Mouse (Mus musculus): ENCODE measurements around the gene Cluh. TPM values are rescaled to one million over a fixed set of nuclear protein-coding genes. Genes with fewer than 3 reads are reported as not detected.

Cluh gene
- polyA plus RNA-seq, 1 experiment from 2014 or later: 18.9 TPM

DNA sequence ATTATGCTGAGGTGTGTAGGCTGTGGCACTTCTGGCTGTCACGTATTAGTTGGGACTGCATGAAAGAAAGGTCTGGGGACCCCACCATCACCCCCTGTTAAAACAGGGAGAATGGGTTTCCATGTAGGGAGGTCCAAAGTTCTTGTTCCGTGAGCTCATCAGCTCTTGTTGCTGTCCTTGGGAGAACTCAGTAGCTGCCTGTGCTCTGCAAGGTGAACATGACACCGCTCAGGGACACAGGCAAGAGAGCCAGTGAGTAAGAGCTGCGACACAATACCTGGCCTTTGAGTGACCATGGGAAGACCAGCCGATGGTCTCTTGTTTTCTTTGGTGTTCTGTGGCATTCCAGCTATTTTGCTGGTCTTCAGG is 17.0 kb downstream of the Cluh start:
- Histone ChIP-seq H3K4me1 (no peaks in the 10 kb centered on the region), H3K4me2 (no peak overlapping the region), H3K27me3 (replicated peaks) (no peaks in the 10 kb centered on the region), H3K9me3 (replicated peaks) (no peaks in the 10 kb centered on the region), H3K4me3 (replicated peaks) (no peak overlapping the region), H3K36me3 (peaks cover 86% of the 10 kb centered on the region), H3K27ac (replicated peaks) (no peak overlapping the region), H3K9ac (replicated peaks) (no peak overlapping the region)
- WGBS: 94% methylated on average over 5 of the region's 5 CpGs
- ATAC-seq (ENCODE audit: low FRiP score): no peak

GRCm38 (mm10) chr11:74666776-74667581 is 17.7 kb downstream of the Cluh start:
- no peaks in the 10 kb centered on the region for H3K9me3 ChIP-seq (replicated peaks)
- no peak overlapping the region for H3K27ac ChIP-seq (replicated peaks)
- 95% methylated on average over 14 of the region's 14 CpGs for WGBS
- no peak overlapping the region for H3K4me2 ChIP-seq
- no peaks in the 10 kb centered on the region for H3K4me1 ChIP-seq
- H3K4me3 ChIP-seq (replicated peaks): no peak overlapping the region
- H3K36me3 ChIP-seq: peaks cover 79% of the 10 kb centered on the region
- no peak overlapping the region for H3K9ac ChIP-seq (replicated peaks)
- ATAC-seq (ENCODE audit: low FRiP score): no peak
- H3K27me3 ChIP-seq (replicated peaks): no peaks in the 10 kb centered on the region

DNA sequence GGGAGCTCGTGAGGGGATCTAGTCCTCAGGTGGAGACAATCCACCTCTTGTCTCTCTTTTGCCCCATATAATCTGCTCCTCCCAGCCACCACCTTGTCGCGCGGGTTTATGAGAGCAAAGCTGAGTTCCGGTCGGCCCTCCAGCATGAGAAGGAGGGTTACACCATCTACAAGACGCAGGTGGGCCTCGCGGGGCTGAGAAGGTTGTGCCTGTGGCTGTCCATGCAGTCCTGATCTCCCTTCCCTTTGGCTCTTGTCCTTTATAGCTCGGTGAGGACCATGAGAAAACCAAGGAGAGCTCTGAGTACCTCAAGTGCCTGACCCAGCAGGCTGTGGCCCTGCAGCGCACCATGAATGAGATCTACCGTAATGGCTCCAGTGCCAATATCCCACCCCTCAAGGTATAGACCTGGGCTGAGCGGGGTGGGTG is 18.3 kb downstream of the Cluh start:
- Histone ChIP-seq H3K36me3 (peaks cover 73% of the 10 kb centered on the region), H3K4me2 (no peak overlapping the region), H3K4me3 (replicated peaks) (no peak overlapping the region), H3K9ac (replicated peaks) (no peak overlapping the region), H3K9me3 (replicated peaks) (no peaks in the 10 kb centered on the region), H3K27ac (replicated peaks) (no peak overlapping the region), H3K4me1 (no peaks in the 10 kb centered on the region), H3K27me3 (replicated peaks) (no peaks in the 10 kb centered on the region)
- ATAC-seq (ENCODE audit: low FRiP score): no peak
- WGBS: 96% methylated on average over 13 of the region's 13 CpGs

- Histone ChIP-seq H3K27ac (replicated peaks) (no peak overlapping the region), H3K4me3 (replicated peaks) (no peak overlapping the region), H3K27me3 (replicated peaks) (no peaks in the 10 kb centered on the region), H3K36me3 (peaks cover 70% of the 10 kb centered on the region), H3K9ac (replicated peaks) (no peak overlapping the region), H3K4me2 (no peak overlapping the region), H3K4me1 (no peaks in the 10 kb centered on the region), H3K9me3 (replicated peaks) (no peaks in the 10 kb centered on the region)
- WGBS: 96% methylated on average over 5 of the region's 5 CpGs
- no peak for ATAC-seq (ENCODE audit: low FRiP score)
These were observed 19.2 kb downstream of the Cluh start for GRCm38 (mm10) chr11:74668466-74668865.

- ATAC-seq (ENCODE audit: low FRiP score): no peak
- WGBS: 89% methylated on average over 2 of the region's 2 CpGs
- H3K4me2 ChIP-seq: no peak overlapping the region
- H3K9me3 ChIP-seq (replicated peaks): no peaks in the 10 kb centered on the region
- H3K27ac ChIP-seq (replicated peaks): no peak overlapping the region
- H3K27me3 ChIP-seq (replicated peaks): no peaks in the 10 kb centered on the region
- no peaks in the 10 kb centered on the region for H3K4me1 ChIP-seq
- H3K9ac ChIP-seq (replicated peaks): no peak overlapping the region
- no peak overlapping the region for H3K4me3 ChIP-seq (replicated peaks)
- H3K36me3 ChIP-seq: peaks cover 68% of the 10 kb centered on the region
These were observed 19.7 kb downstream of the Cluh start for GRCm38 (mm10) chr11:74668971-74669370.

DNA sequence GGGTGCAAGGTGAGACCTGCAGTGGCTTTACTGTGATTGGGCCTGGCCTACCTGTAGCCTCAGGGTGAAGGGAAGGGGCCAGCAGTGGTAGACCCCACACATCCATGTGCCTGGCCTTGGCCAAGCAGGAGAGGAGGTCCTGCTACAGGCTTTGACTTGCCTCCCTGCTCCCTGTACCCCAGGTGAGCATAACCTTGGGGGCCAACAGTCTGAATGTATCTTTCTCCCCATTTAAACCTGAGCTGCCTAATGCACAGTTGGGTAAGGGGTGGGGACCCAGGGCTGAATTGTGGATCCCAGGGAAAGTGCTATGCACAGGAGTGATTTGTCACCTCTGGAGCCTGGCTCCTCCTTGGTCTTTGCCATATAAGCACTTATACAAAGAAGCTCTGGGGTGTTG is 20.9 kb downstream of the Cluh start:
- no peak overlapping the region for H3K27ac ChIP-seq (replicated peaks)
- no peaks in the 10 kb centered on the region for H3K9me3 ChIP-seq (replicated peaks)
- H3K27me3 ChIP-seq (replicated peaks): no peaks in the 10 kb centered on the region
- no peak overlapping the region for H3K9ac ChIP-seq (replicated peaks)
- H3K4me2 ChIP-seq: no peak overlapping the region
- H3K36me3 ChIP-seq: peaks cover 62% of the 10 kb centered on the region
- no peak overlapping the region for H3K4me3 ChIP-seq (replicated peaks)
- H3K4me1 ChIP-seq: no peaks in the 10 kb centered on the region
- ATAC-seq (ENCODE audit: low FRiP score): no peak

DNA sequence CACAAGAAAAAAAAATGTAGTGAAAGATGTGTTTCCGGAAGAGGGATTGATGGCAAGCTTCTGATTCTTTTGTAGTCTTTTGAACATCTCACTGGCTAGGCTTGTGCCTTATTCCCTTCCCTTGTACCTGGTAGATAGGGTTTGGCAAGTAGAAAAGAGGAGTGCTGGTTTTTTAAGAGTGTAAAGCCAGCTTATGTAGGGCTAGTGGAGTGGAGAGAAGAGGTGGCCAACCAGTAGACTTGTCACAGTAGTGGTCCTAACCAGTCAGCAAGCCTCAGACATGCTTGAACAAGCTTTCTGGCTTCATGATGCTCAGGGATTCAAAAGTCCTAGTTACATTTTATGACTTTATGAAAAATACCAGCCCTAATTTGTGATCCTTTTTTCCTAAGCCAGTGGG is 21.7 kb downstream of the Cluh start:
- ATAC-seq (ENCODE audit: low FRiP score): no peak
- H3K9me3 ChIP-seq (replicated peaks): no peaks in the 10 kb centered on the region
- H3K27me3 ChIP-seq (replicated peaks): no peaks in the 10 kb centered on the region
- H3K4me1 ChIP-seq: no peaks in the 10 kb centered on the region
- no peak overlapping the region for H3K4me2 ChIP-seq
- WGBS: 91% methylated on average over 1 of the region's 1 CpGs
- no peak overlapping the region for H3K27ac ChIP-seq (replicated peaks)
- H3K4me3 ChIP-seq (replicated peaks): no peak overlapping the region
- H3K9ac ChIP-seq (replicated peaks): no peak overlapping the region
- H3K36me3 ChIP-seq: peaks cover 59% of the 10 kb centered on the region

DNA sequence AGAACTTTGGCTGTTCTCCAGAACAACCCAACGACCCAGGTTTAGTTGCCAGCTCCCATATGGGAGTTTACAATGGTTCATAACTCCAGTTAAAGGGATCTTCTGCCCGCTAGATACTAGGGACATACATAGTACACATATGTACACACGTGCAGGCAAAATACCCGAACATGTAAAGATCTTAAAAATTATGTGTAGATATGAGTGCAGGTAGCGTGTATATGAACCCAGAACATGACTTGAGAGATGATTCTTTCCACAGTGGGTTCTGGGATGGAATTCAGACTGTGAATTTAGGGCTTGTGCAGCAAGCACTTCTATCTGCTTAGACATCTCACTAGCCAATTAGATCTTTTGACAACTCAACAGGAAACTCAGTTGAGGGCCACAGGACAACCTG is 22.5 kb downstream of the Cluh start:
- ATAC-seq (ENCODE audit: low FRiP score): no peak
- Histone ChIP-seq H3K36me3 (peaks cover 53% of the 10 kb centered on the region), H3K4me1 (no peaks in the 10 kb centered on the region), H3K9ac (replicated peaks) (no peak overlapping the region), H3K4me3 (replicated peaks) (no peak overlapping the region), H3K4me2 (no peak overlapping the region), H3K27ac (replicated peaks) (no peak overlapping the region), H3K27me3 (replicated peaks) (no peaks in the 10 kb centered on the region), H3K9me3 (replicated peaks) (no peaks in the 10 kb centered on the region)
- WGBS: 88% methylated on average over 5 of the region's 5 CpGs

GRCm38 (mm10) chr11:74672901-74673513 is 23.7 kb downstream of the Cluh start:
- H3K4me2 ChIP-seq: no peak overlapping the region
- ATAC-seq (ENCODE audit: low FRiP score): no peak
- WGBS: 90% methylated on average over 6 of the region's 6 CpGs
- no peaks in the 10 kb centered on the region for H3K4me1 ChIP-seq
- no peaks in the 10 kb centered on the region for H3K27me3 ChIP-seq (replicated peaks)
- H3K27ac ChIP-seq (replicated peaks): no peak overlapping the region
- no peaks in the 10 kb centered on the region for H3K9me3 ChIP-seq (replicated peaks)
- H3K36me3 ChIP-seq: peaks cover 47% of the 10 kb centered on the region
- no peak overlapping the region for H3K9ac ChIP-seq (replicated peaks)
- no peak overlapping the region for H3K4me3 ChIP-seq (replicated peaks)

GRCm38 (mm10) chr11:74673561-74673960 is 24.3 kb downstream of the Cluh start:
- WGBS: 90% methylated on average over 1 of the region's 1 CpGs
- Histone ChIP-seq H3K4me3 (replicated peaks) (no peak overlapping the region), H3K27me3 (replicated peaks) (no peaks in the 10 kb centered on the region), H3K9me3 (replicated peaks) (no peaks in the 10 kb centered on the region), H3K36me3 (peaks cover 47% of the 10 kb centered on the region), H3K9ac (replicated peaks) (no peak overlapping the region), H3K27ac (replicated peaks) (no peak overlapping the region), H3K4me1 (no peaks in the 10 kb centered on the region), H3K4me2 (no peak overlapping the region)
- ATAC-seq (ENCODE audit: low FRiP score): no peak

DNA sequence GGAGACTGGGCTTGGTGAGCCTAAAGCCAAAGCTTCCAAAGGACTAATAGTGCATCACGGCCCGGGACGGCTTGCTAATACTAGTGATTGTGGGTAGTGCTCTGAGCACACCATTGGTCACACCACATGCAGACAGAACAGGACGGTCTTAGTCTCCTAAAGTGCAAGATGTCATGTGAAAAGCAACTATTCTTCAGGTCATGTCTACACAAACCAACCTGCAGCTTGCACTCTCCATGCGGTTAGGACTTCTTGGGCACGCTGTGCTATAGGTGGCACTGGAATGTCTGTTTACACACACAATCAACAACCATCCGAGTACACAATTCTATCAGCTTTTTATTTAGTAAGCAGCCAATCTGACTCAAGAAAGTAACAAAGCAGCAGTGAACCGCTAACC is 25.4 kb downstream of the Cluh start:
- Histone ChIP-seq H3K27me3 (replicated peaks) (no peaks in the 10 kb centered on the region), H3K9ac (replicated peaks) (no peak overlapping the region), H3K4me1 (no peaks in the 10 kb centered on the region), H3K36me3 (peaks cover 47% of the 10 kb centered on the region), H3K4me3 (replicated peaks) (no peak overlapping the region), H3K4me2 (no peak overlapping the region), H3K9me3 (replicated peaks) (no peaks in the 10 kb centered on the region), H3K27ac (replicated peaks) (no peak overlapping the region)
- 96% methylated on average over 8 of the region's 8 CpGs for WGBS
- ATAC-seq (ENCODE audit: low FRiP score): no peak

- Histone ChIP-seq H3K4me3 (replicated peaks) (no peak overlapping the region), H3K4me1 (no peaks in the 10 kb centered on the region), H3K27me3 (replicated peaks) (no peaks in the 10 kb centered on the region), H3K4me2 (no peak overlapping the region), H3K27ac (replicated peaks) (no peak overlapping the region), H3K9ac (replicated peaks) (no peak overlapping the region), H3K36me3 (peaks cover 48% of the 10 kb centered on the region), H3K9me3 (replicated peaks) (no peaks in the 10 kb centered on the region)
- WGBS: 78% methylated on average over 4 of the region's 4 CpGs
- ATAC-seq (ENCODE audit: low FRiP score): no peak
These were observed 25.9 kb downstream of the Cluh start for GRCm38 (mm10) chr11:74675156-74675555.
